Mouse (Mus musculus) heart, embryonic 11.5 days (tissue): Measurements from ENCODE around the gene Olfr638. TPM values are rescaled to one million over a fixed set of nuclear protein-coding genes. Genes with fewer than 3 reads are reported as not detected.
"Not testable (repeated sequence)": the region's sequence is repeated elsewhere in the genome, so short reads cannot be mapped to it uniquely, and the experiment has no call there.

ENCODE experiments used
- ATAC-seq: fragments of 200-750 bp; cut with Nextera tagmentation; replicated peaks from 2 replicates; pipeline ENCODE4 v1.8.0; 2017; ENCODE audit warnings: moderate library complexity; ENCODE audit not compliant: insufficient number of reproducible peaks, low FRiP score, low TSS enrichment
- H3K27ac ChIP-seq: fragments of 300-500 bp; sonication (generic); 2 replicates; pipeline ENCODE4 v1.5.1; 2014; ENCODE audit warnings: mild to moderate bottlenecking, low read depth, low read length
- H3K27me3 ChIP-seq: fragments of 300-500 bp; sonication (generic); 2 replicates; pipeline ENCODE4 v1.6.1; 2014; ENCODE audit warnings: mild to moderate bottlenecking, low read length, mixed read lengths; ENCODE audit not compliant: control insufficient read depth, insufficient read depth
- H3K36me3 ChIP-seq: fragments of 300-500 bp; sonication (generic); 2 replicates; pipeline ENCODE4 v1.6.1; 2014; ENCODE audit warnings: mild to moderate bottlenecking, low read length, moderate library complexity, mixed read lengths; ENCODE audit not compliant: control insufficient read depth, insufficient read depth
- H3K4me1 ChIP-seq: fragments of 300-500 bp; sonication (generic); 2 replicates; pipeline ENCODE4 v1.6.1; 2014; ENCODE audit warnings: low read length; ENCODE audit not compliant: control insufficient read depth, insufficient read depth
- H3K4me2 ChIP-seq: fragments of 300-500 bp; sonication (generic); 2 replicates; pipeline ENCODE4 v1.6.1; 2014; ENCODE audit warnings: mild to moderate bottlenecking, moderate library complexity
- H3K4me3 ChIP-seq: fragments of 300-500 bp; sonication (generic); 2 replicates; pipeline ENCODE4 v1.5.1; 2014; ENCODE audit warnings: low read depth, low read length
- H3K9ac ChIP-seq: fragments of 300-500 bp; sonication (generic); 2 replicates; pipeline ENCODE4 v1.6.1; 2014; ENCODE audit warnings: mild to moderate bottlenecking, low read depth, low read length, moderate library complexity
- H3K9me3 ChIP-seq: fragments of 300-500 bp; sonication (generic); replicated peaks from 2 replicates; pipeline ENCODE4 v1.6.1; 2016; ENCODE audit warnings: low read length; ENCODE audit not compliant: control insufficient read depth
- WGBS: fragments of 180-500 bp; shearing (Covaris S2); extraction: QIAGEN DNeasy Blood & Tissue Kit; methylation state at CpG from one replicate; pipeline ENCODE4 v1.1.7; 2014; ENCODE audit not compliant: insufficient replicate concordance; 5-methylcytosine and 5-hydroxymethylcytosine counted together
- polyA plus RNA-seq: library from polyadenylated mRNA; unstranded; fragments of >200 nt; fragmentation: Nextera tagmentation; extraction: Ambion mirVana; gene quantifications from 2 replicates; pipeline ENCODE4 v1.2.1, GENCODE M21; 2014

The Olfr638 gene
- polyA plus RNA-seq: not detected in 2 replicates

DNA sequence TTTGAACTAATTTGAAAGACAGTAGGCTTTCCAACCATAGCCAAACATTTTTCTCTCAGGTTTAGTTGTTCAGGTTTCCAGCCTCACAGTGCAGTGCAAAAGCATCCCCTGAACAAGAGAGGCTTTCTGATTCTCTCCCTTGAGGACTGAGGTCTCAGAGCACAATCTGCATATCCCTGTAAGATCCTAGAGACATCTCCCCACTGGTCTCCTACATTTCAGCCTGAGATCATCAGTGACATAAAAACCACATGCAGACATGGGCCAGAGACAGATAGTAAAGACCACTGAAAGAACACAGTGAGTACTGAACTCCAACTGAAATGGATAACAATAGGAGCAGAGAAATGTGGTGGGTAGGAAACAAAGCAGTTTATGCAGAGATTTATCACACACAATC lies at the start of gene Olfr638:
Olfr638 (plus strand) TSS at position 301 of the 400 bp plus-strand sequence.
- Histone ChIP-seq H3K9me3 (no peaks in the 10 kb centered on the region), H3K27ac (no peak within 1 kb of the TSS), H3K4me2 (no peak within 1 kb of the TSS), H3K4me1 (no peaks in the 10 kb centered on the region), H3K36me3 (no peaks in the 10 kb centered on the region), H3K27me3 (no peaks in the 10 kb centered on the region), H3K9ac (no peak within 1 kb of the TSS), H3K4me3 (no peak within 1 kb of the TSS)
- ATAC-seq: no peak

DNA sequence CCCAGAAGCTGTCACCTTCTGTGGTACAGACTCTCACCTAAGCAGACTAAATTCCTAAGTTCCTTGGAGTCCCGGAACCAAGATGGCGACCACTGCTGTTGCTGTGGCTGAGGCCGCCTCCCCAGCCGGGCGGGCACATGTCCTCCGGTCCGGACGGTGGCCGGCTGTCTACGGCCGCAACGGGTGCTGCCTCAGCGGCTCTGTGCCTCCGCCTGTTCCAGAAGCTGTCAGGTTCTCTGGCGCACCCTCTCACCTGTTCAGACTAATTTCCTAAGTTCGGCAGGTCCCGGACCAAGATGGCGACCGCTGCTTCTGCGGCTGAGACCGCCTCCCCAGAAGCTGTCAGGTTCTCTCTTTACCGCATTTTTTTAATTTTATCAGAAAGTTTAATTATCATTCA lies 31.7 kb upstream of the Olfr638 start:
- H3K9me3 ChIP-seq, H3K36me3 ChIP-seq, H3K4me3 ChIP-seq, H3K9ac ChIP-seq, H3K27me3 ChIP-seq, H3K4me2 ChIP-seq, ATAC-seq, H3K27ac ChIP-seq, H3K4me1 ChIP-seq: not testable (repeated sequence)
- WGBS: 94% methylated on average over 22 of the region's 22 CpGs

DNA sequence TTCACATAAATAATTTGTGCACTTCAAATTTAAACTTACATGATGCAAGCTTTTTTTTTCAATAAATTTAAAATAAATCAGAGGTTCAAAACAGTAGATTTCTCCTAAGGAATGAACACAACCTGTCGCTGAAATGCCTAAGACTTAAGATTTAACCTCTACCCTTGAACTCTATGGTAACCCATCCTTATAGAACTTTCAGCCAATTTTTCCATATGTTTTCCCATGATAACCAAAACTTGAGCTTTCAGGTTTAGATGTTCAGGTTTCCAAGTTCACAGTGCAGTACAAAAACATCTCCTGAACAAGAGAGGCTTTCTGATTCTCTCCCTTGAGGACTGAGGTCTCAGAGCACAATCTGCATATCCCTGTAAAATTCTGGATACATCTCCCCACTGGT lies 27.7 kb upstream of the Olfr638 start, which contains the start of gene Olfr635:
Olfr635 (plus strand) TSS at position 301 of the 400 bp plus-strand sequence.
- Histone ChIP-seq H3K36me3 (no peaks in the 10 kb centered on the region), H3K9ac (no peak within 1 kb of the TSS), H3K27me3 (no peaks in the 10 kb centered on the region), H3K4me2 (no peak within 1 kb of the TSS), H3K9me3 (no peaks in the 10 kb centered on the region), H3K4me3 (no peak within 1 kb of the TSS), H3K27ac (no peak within 1 kb of the TSS), H3K4me1 (no peaks in the 10 kb centered on the region)
- 71% methylated on average over 1 of the region's 1 CpGs for WGBS
- ATAC-seq: no peak

DNA sequence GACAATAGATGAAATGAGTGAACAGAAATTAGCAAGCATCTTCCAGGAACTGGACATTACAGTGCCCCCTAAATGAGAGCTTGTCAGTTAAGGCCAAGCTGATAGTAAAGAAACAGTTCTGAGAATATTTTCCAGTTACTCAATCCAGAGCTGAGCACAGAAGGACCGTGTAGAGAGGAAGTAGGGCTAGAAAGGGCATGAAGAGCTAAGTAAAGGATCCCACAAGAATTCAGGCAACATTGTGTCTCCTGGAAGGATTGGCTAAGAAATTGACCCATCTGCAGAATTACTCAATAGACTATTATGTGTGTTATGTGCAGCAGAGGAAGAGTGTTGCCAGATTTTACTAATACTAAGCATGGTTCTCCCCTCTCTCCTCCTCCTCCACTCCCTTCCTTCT lies 26.8 kb upstream of the Olfr638 start:
- ATAC-seq: no peak
- Histone ChIP-seq H3K4me1 (no peaks in the 10 kb centered on the region), H3K36me3 (no peaks in the 10 kb centered on the region), H3K9me3 (no peaks in the 10 kb centered on the region), H3K4me3 (no peak overlapping the region), H3K27ac (no peak overlapping the region), H3K9ac (no peak overlapping the region), H3K4me2 (no peak overlapping the region), H3K27me3 (no peaks in the 10 kb centered on the region)
- WGBS: 74% methylated on average over 1 of the region's 1 CpGs

DNA sequence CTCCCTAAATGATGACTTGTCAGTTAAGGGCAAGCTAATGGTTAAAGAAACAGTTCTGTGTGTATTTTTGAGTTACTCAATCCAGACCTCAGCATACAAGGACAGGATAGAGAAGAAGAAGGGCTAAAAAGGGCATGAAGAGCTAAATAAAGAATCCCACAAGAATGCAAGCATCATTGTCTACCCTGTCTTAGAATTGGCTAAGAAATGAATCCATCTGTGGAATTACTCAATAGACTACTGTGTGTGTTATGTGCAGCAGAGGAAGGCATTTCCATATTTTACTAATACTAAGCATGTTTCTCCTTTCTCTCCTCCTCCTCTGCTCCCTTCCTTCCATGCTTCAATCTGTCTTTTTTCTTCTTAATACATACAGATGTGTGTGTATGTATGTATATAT lies 578 bp downstream of the Olfr638 start:
- Histone ChIP-seq H3K4me3 (no peak overlapping the region), H3K9me3 (no peaks in the 10 kb centered on the region), H3K36me3 (no peaks in the 10 kb centered on the region), H3K9ac (no peak overlapping the region), H3K27ac (no peak overlapping the region), H3K4me1 (no peaks in the 10 kb centered on the region), H3K4me2 (no peak overlapping the region), H3K27me3 (no peaks in the 10 kb centered on the region)
- ATAC-seq: no peak

DNA sequence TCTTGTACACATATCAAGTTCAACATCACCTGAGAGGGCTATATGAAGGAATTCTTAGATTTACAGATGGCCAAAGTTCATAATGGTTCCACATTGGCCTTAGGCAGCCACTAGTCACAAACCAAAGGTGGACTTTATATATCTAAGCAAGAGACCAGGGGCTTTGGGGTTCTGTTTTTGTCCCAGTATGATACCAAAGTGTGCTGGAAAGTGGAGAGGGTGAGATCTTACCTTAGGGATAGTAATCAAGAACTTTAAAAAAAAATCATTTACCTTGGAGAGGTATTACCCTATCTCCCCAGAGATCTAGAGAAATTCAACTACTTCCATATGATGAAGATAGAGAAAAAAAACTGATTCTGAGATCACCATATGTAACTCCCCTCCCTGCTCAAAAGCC lies 18.7 kb downstream of the Olfr638 start, which contains the start of gene Olfr639:
Olfr639 (minus strand) TSS at position 101 of the 400 bp plus-strand sequence.
- H3K4me2 ChIP-seq: no peak within 1 kb of the TSS
- H3K9ac ChIP-seq: no peak within 1 kb of the TSS
- no peaks in the 10 kb centered on the region for H3K27me3 ChIP-seq
- H3K9me3 ChIP-seq: no peaks in the 10 kb centered on the region
- no peak within 1 kb of the TSS for H3K4me3 ChIP-seq
- H3K4me1 ChIP-seq: no peaks in the 10 kb centered on the region
- no peaks in the 10 kb centered on the region for H3K36me3 ChIP-seq
- no peak for ATAC-seq
- H3K27ac ChIP-seq: no peak within 1 kb of the TSS

DNA sequence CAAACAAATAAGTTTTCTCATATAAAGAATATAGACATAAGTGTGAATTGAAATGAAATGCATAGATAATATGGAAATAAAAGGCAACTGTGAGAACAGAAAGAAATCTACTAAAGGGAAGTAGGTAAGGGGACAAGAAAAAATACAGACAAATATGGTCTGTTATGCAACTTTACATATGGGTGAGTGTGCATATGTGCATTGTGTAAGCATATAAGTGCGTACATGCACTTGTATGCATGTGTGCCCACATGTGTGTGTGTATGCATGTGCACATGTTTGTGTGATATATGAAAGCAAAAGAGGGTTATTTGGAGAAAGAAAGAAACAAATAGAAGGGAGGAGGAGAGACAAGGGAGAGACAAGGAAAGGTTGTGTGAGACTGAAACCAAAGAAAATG lies 20.4 kb downstream of the Olfr638 start:
- Histone ChIP-seq H3K27ac (no peak overlapping the region), H3K36me3 (no peaks in the 10 kb centered on the region), H3K9ac (no peak overlapping the region), H3K9me3 (no peaks in the 10 kb centered on the region), H3K4me2 (no peak overlapping the region), H3K27me3 (no peaks in the 10 kb centered on the region), H3K4me1 (no peaks in the 10 kb centered on the region), H3K4me3 (no peak overlapping the region)
- ATAC-seq: no peak
- WGBS: 68% methylated on average over 1 of the region's 1 CpGs

DNA sequence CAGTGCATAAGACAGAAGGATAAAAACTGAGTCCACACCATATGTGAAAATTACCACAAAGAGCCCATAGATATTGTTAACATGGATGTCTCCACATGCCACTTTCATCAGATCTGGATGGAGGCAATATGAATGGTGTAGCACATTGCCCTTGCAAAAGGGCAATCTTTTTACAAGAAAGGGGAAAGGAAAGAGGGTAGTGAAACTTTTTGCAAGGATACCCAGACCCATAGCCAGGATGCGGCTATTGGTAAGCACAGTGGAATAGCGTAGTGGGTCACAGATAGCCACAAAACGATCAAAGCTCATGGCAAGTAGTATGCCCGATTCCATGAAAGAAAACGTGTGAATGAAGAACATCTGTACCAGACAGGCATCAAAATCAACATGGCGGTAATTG lies 23.1 kb downstream of the Olfr638 start:
- WGBS: 85% methylated on average over 6 of the region's 6 CpGs
- Histone ChIP-seq H3K36me3 (no peaks in the 10 kb centered on the region), H3K27ac (no peak overlapping the region), H3K4me2 (no peak overlapping the region), H3K4me1 (no peaks in the 10 kb centered on the region), H3K9ac (no peak overlapping the region), H3K9me3 (no peaks in the 10 kb centered on the region), H3K27me3 (no peaks in the 10 kb centered on the region), H3K4me3 (no peak overlapping the region)
- ATAC-seq: no peak

DNA sequence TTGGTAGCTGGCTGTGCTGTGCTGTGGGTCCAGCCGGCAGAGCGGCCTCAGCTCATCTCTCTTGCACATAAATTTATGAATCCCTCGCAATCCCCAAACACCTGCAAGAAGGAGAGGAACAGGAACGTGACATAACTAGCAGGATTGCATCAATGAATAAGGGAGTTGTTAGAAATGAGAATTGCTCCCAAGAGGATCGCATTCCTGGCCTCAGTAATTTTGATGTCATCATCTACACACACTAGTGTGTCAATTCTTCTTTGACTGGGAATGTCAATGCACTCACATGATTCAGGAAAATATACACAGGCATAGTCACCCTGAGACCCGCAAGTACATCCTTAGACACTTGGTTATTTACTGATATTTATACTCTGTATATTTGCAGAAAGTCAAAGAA lies 26.9 kb downstream of the Olfr638 start, which contains the start of gene Olfr640:
Olfr640 (minus strand) TSS at position 101 of the 400 bp plus-strand sequence.
- H3K9me3 ChIP-seq: no peaks in the 10 kb centered on the region
- H3K4me2 ChIP-seq: no peak within 1 kb of the TSS
- H3K27me3 ChIP-seq: no peaks in the 10 kb centered on the region
- ATAC-seq: no peak
- H3K36me3 ChIP-seq: no peaks in the 10 kb centered on the region
- no peak within 1 kb of the TSS for H3K9ac ChIP-seq
- no peak within 1 kb of the TSS for H3K27ac ChIP-seq
- 79% methylated on average over 6 of the region's 6 CpGs for WGBS
- no peaks in the 10 kb centered on the region for H3K4me1 ChIP-seq
- no peak within 1 kb of the TSS for H3K4me3 ChIP-seq
